Mouse (Mus musculus) MEL (cell line): ENCODE measurements around the gene Emx2.

ENCODE experiments used
- CHD1 ChIP-seq: IDR thresholded peaks from 2 replicates; pipeline ENCODE4 v1.6.1; 2012; ENCODE audit warnings: low read depth, mild to moderate bottlenecking, inconsistent platforms, low read length, improper control_type of control experiment
- CHD2 ChIP-seq: IDR thresholded peaks from 2 replicates; pipeline ENCODE4 v1.6.1; 2011; ENCODE audit warnings: low read length, improper control_type of control experiment
- CTCF ChIP-seq, 3 experiments: IDR thresholded peaks in 2 of 3; conservative IDR thresholded peaks in 1 of 3; 2 replicates each; pipeline ENCODE4 v1.5.1; 2011 to 2012; ENCODE audit warnings: low read length in 3 of 3, low read depth in 2 of 3, mild to moderate bottlenecking in 2 of 3, improper control_type of control experiment in 1 of 3, inconsistent platforms in 1 of 3, mixed read lengths in 1 of 3, moderate library complexity in 1 of 3; ENCODE audit not compliant: control insufficient read depth in 1 of 3, insufficient read depth in 1 of 3, poor library complexity in 1 of 3, severe bottlenecking in 1 of 3
- EP300 ChIP-seq, 2 experiments: IDR thresholded peaks; 2 replicates each; pipeline ENCODE4 v1.6.1; 2011; ENCODE audit warnings: improper control_type of control experiment in 2 of 2, low read length in 2 of 2, low read depth in 1 of 2, mild to moderate bottlenecking in 1 of 2
- GABPA ChIP-seq: IDR thresholded peaks from 2 replicates; pipeline ENCODE4 v1.6.1; 2012; ENCODE audit warnings: low read depth, mild to moderate bottlenecking, inconsistent platforms, low read length, improper control_type of control experiment, moderate library complexity
- JUND ChIP-seq: IDR thresholded peaks from 2 replicates; pipeline ENCODE4 v1.6.1; 2011; ENCODE audit warnings: low read depth, mild to moderate bottlenecking, improper control_type of control experiment, low read length
- MYC ChIP-seq: IDR thresholded peaks from 2 replicates; pipeline ENCODE4 v1.6.1; 2011; ENCODE audit warnings: low read depth, mild to moderate bottlenecking, low read length, improper control_type of control experiment, moderate library complexity
- POLR2A ChIP-seq, 2 experiments: IDR thresholded peaks; 2 replicates each; pipeline ENCODE4 v1.6.1; 2011 to 2012; ENCODE audit warnings: low read length in 2 of 2, mild to moderate bottlenecking in 2 of 2, control low read depth in 1 of 2, improper control_type of control experiment in 1 of 2, low read depth in 1 of 2, moderate library complexity in 1 of 2; ENCODE audit not compliant: control insufficient read depth in 1 of 2, insufficient read depth in 1 of 2, poor library complexity in 1 of 2
- POLR2AphosphoS5 ChIP-seq: IDR thresholded peaks from 2 replicates; pipeline ENCODE4 v1.6.1; 2012; ENCODE audit warnings: low read depth, borderline replicate concordance, mild to moderate bottlenecking, inconsistent platforms, low read length, moderate library complexity, mixed read lengths
- RAD21 ChIP-seq: IDR thresholded peaks from 2 replicates; pipeline ENCODE4 v1.6.1; 2011; ENCODE audit warnings: mild to moderate bottlenecking, low read depth, low read length, improper control_type of control experiment
- RCOR1 ChIP-seq: IDR thresholded peaks from 2 replicates; pipeline ENCODE4 v1.6.1; 2012; ENCODE audit warnings: low read depth, mild to moderate bottlenecking, inconsistent platforms, low read length, improper control_type of control experiment
- SIN3A ChIP-seq: IDR thresholded peaks from 2 replicates; pipeline ENCODE4 v1.6.1; 2012; ENCODE audit warnings: low read length, improper control_type of control experiment, inconsistent platforms
- TCF12 ChIP-seq: IDR thresholded peaks from 2 replicates; pipeline ENCODE4 v1.6.1; 2014; ENCODE audit warnings: low read depth, mild to moderate bottlenecking, inconsistent platforms, low read length, improper control_type of control experiment, moderate library complexity

- TF ChIP-seq TCF12 (no peak), RCOR1 (no peak), POLR2A (IDR thresholded peaks at IDR 0.05; ENCODE audit: control insufficient read depth in 1 of 2, insufficient read depth in 1 of 2, low read depth in 1 of 2, low read length in 2 of 2, poor library complexity in 1 of 2) (no peak), EP300 (IDR thresholded peaks at IDR 0.05; ENCODE audit: low read depth in 1 of 2, low read length in 2 of 2) (no peak), GABPA (no peak), CTCF (IDR thresholded peaks at IDR 0.05 in 2 of 3, conservative IDR thresholded peaks at IDR 0.05 in 1 of 3; ENCODE audit: control insufficient read depth in 1 of 3, insufficient read depth in 1 of 3, low read depth in 2 of 3, low read length in 3 of 3, poor library complexity in 1 of 3, severe bottlenecking in 1 of 3) (no peak), RAD21 (no peak), MYC (no peak), CHD1 (no peak), POLR2AphosphoS5 (no peak), JUND (no peak), SIN3A (no peak), CHD2 (no peak)
Observed at GRCm38 (mm10) chr19:59480563-59480962, 22.4 kb downstream of the Emx2 start.
